Mouse (Mus musculus) hematopoietic stem cell, adult 5-6 weeks (primary cell): Measurements from ENCODE around the gene Hoxa3. TPM values are rescaled to one million over a fixed set of nuclear protein-coding genes. Genes with fewer than 3 reads are reported as not detected.

Experiments used
- ATAC-seq, 2 experiments: fragments of 125-278 bp in 1 of 2; replicated peaks in 1 of 2; 2 replicates each; pipeline ENCODE4 v1.8.0; 2016 to 2017; ENCODE audit warnings: inconsistent platforms in 2 of 2, mild to moderate bottlenecking in 2 of 2, moderate number of reproducible peaks in 2 of 2, low read depth in 1 of 2, moderate TSS enrichment in 1 of 2; ENCODE audit not compliant: low FRiP score in 2 of 2, poor library complexity in 2 of 2, severe bottlenecking in 2 of 2, insufficient read depth in 1 of 2, low TSS enrichment in 1 of 2
- total RNA-seq: library from RNA; stranded (forward); fragments of 172-1452, 232-1000 nt; gene quantifications from 2 replicates; pipeline ENCODE4 v1.2.3, GENCODE M21; 2017

The Hoxa3 gene
- total RNA-seq, 1 experiment from 2014 or later, result 3.7 TPM

DNA sequence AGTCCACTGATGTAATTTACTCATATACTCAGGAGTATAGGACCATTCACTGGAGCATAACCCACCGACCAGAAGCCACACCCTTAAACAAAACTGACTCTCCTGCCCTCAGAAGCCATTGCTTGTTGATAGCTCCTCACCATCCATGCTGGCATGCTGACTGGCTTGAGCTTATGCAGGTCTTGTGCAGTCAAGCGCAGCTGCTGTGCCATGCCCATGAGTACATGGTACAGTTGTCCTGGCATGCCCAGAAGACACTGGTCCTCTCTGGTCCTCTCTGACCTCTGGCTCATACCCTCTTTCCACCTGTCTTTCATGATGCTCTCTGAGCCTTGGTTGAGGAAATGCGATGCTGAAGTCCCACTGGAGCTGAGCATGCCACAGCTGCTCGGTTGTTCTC is 89.5 kb downstream of the Hoxa3 start:
- no peak for ATAC-seq

DNA sequence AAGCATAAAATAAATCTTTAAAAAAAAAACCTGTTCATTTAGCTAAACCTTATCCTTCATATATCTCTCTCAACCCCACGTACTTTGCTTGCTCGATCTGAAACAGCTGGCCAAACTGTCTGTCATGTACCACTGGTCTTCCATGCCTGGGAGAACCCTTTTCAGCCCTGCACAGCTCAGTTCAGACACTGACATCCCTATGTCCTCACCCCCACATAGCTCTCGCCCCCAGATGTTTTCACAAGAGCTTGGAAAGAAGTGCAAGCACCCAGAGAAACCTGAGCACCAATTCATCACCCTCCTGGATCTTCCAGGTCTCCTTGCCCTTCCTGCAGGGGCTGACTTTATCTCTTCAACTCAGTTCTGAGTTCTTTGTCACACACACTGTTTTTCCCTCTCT is 92.0 kb downstream of the Hoxa3 start:
- ATAC-seq, result no peak

Other genes starting within 250 kb of the Hoxa3 start
- gene Skap2, start 200.8 kb downstream of the Hoxa3 start, total RNA-seq, result 218 and 241 TPM in 2 replicates
- gene Hoxa1, start 55.0 kb downstream of the Hoxa3 start, total RNA-seq, result not detected in 2 replicates
- gene Hoxa2, start 48.5 kb downstream of the Hoxa3 start, total RNA-seq, result 1.2 and 3.8 TPM in 2 replicates
- gene 5730596B20Rik, start 35.8 kb downstream of the Hoxa3 start, total RNA-seq, result not detected in 2 replicates
- gene Hoxa4, start 21.6 kb downstream of the Hoxa3 start, total RNA-seq, result 0.81 and 1.6 TPM in 2 replicates
- gene Hoxa5, start 8.7 kb downstream of the Hoxa3 start, total RNA-seq, result 9.4 and 10.6 TPM in 2 replicates
- gene Hoxa6, start 4.6 kb downstream of the Hoxa3 start, total RNA-seq, result 3.8 and 5.8 TPM in 2 replicates
- not detected in 2 replicates for gene Gm28308, start within 50 bp of the Hoxa3 start, total RNA-seq
- 15.6 and 19.2 TPM in 2 replicates for gene Hoxa7, start 8.5 kb upstream of the Hoxa3 start, total RNA-seq
- 122 and 157 TPM in 2 replicates for gene Hoxa9, start 17.8 kb upstream of the Hoxa3 start, total RNA-seq
- gene Hoxa10, start 27.5 kb upstream of the Hoxa3 start, total RNA-seq, result 12.2 and 17.2 TPM in 2 replicates
- gene Hoxa11, start 32.5 kb upstream of the Hoxa3 start, total RNA-seq, result not detected in 2 replicates
- gene Hoxa13, start 47.5 kb upstream of the Hoxa3 start, total RNA-seq, result not detected in 2 replicates
- not detected in 2 replicates for gene Evx1, start 100.2 kb upstream of the Hoxa3 start, total RNA-seq